Mouse (Mus musculus) neural tube, embryonic 14.5 days (tissue): ENCODE data around the gene Olfr95. TPM values are rescaled to one million over a fixed set of nuclear protein-coding genes. Genes with fewer than 3 reads are reported as not detected.

ENCODE experiments used
- ATAC-seq: fragments of 200-750 bp; cut with Nextera tagmentation; 2 replicates; pipeline ENCODE4 v1.8.0; 2017; ENCODE audit warnings: low read depth, mild to moderate bottlenecking, moderate TSS enrichment, moderate library complexity
- H3K27ac ChIP-seq: fragments of 300-500 bp; sonication (generic); 2 replicates; pipeline ENCODE4 v1.5.1; 2014; ENCODE audit warnings: low read depth, mild to moderate bottlenecking, control low read depth, low read length, moderate library complexity, mixed read lengths
- H3K27me3 ChIP-seq: fragments of 300-500 bp; sonication (generic); 2 replicates; pipeline ENCODE4 v1.6.1; 2014; ENCODE audit warnings: low read length; ENCODE audit not compliant: control insufficient read depth, insufficient read depth
- H3K36me3 ChIP-seq: fragments of 300-500 bp; sonication (generic); 2 replicates; pipeline ENCODE4 v1.6.1; 2014; ENCODE audit warnings: low read length, mixed read lengths; ENCODE audit not compliant: control insufficient read depth, insufficient read depth
- H3K4me1 ChIP-seq: fragments of 300-500 bp; sonication (generic); 2 replicates; pipeline ENCODE4 v1.6.1; 2014; ENCODE audit warnings: low read length; ENCODE audit not compliant: control insufficient read depth, insufficient read depth
- H3K4me2 ChIP-seq: fragments of 300-500 bp; sonication (generic); 2 replicates; pipeline ENCODE4 v1.6.1; 2014; ENCODE audit warnings: mild to moderate bottlenecking, low read depth, low read length, control low read depth
- H3K4me3 ChIP-seq: fragments of 300-500 bp; sonication (generic); 2 replicates; pipeline ENCODE4 v1.5.1; 2014; ENCODE audit warnings: low read depth, low read length, control low read depth, mixed read lengths
- H3K9ac ChIP-seq: fragments of 300-500 bp; sonication (generic); replicated peaks from 2 replicates; pipeline ENCODE4 v1.6.1; 2014; ENCODE audit warnings: low read depth, mild to moderate bottlenecking, control low read depth, low read length, mixed read lengths
- H3K9me3 ChIP-seq: fragments of 300-500 bp; sonication (generic); 2 replicates; pipeline ENCODE4 v1.6.1; 2016; ENCODE audit warnings: low read length; ENCODE audit not compliant: control insufficient read depth
- WGBS: fragments of 180-500 bp; shearing (Covaris S2); extraction: QIAGEN DNeasy Blood & Tissue Kit; methylation state at CpG from one replicate; pipeline ENCODE4 v1.1.7; 2014; 5-methylcytosine and 5-hydroxymethylcytosine counted together
- polyA plus RNA-seq: library from polyadenylated mRNA; unstranded; fragments of >200 nt; fragmentation: Nextera tagmentation; extraction: Ambion mirVana; gene quantifications from 2 replicates; pipeline ENCODE4 v1.2.1, GENCODE M21; 2014

Gene Olfr95
- polyA plus RNA-seq, 1 experiment from 2014 or later, result 0.05 TPM

- no peak; the same call in 1 of the 2 replicates for ATAC-seq
- H3K9ac ChIP-seq, result no peak overlapping the region
- H3K4me3 ChIP-seq, result no peak overlapping the region
- no peak overlapping the region for H3K4me2 ChIP-seq
- H3K36me3 ChIP-seq, result no peaks in the 10 kb centered on the region
- H3K27ac ChIP-seq, result no peak overlapping the region
- no peaks in the 10 kb centered on the region for H3K27me3 ChIP-seq
- H3K4me1 ChIP-seq, result no peaks in the 10 kb centered on the region
- WGBS, result 46% methylated on average over 2 of the region's 2 CpGs
- no peaks in the 10 kb centered on the region for H3K9me3 ChIP-seq
These were observed 22.2 kb downstream of the Olfr95 start for GRCm38 (mm10) chr17:37190711-37191110.

GRCm38 (mm10) chr17:37185474-37185873, 27.4 kb downstream of the Olfr95 start:
- 56% methylated on average over 6 of the region's 6 CpGs for WGBS
- no peak for ATAC-seq
- no peaks in the 10 kb centered on the region for H3K9me3 ChIP-seq
- no peaks in the 10 kb centered on the region for H3K27me3 ChIP-seq
- H3K36me3 ChIP-seq, result no peaks in the 10 kb centered on the region
- no peak overlapping the region for H3K27ac ChIP-seq
- H3K9ac ChIP-seq, result no peak overlapping the region
- H3K4me3 ChIP-seq, result no peak overlapping the region
- H3K4me2 ChIP-seq, result no peak overlapping the region
- H3K4me1 ChIP-seq, result no peaks in the 10 kb centered on the region

- no peaks in the 10 kb centered on the region for H3K9me3 ChIP-seq
- ATAC-seq, result no peak
These were observed 51.5 kb downstream of the Olfr95 start, which contains the start of gene Olfr93 for GRCm38 (mm10) chr17:37161394-37161793. Gene Olfr93 (minus strand): TSS chr17:37161494.

More at GRCm38 (mm10) chr17:37161394-37161793, 51.5 kb downstream of the Olfr95 start, which contains the start of gene Olfr93:
- H3K9ac ChIP-seq, result no peak within 1 kb of the TSS
- H3K4me2 ChIP-seq, result no peak within 1 kb of the TSS
- H3K4me3 ChIP-seq, result no peak within 1 kb of the TSS
- no peak within 1 kb of the TSS for H3K27ac ChIP-seq
- H3K36me3 ChIP-seq, result no peaks in the 10 kb centered on the region
- H3K27me3 ChIP-seq, result no peaks in the 10 kb centered on the region
- H3K4me1 ChIP-seq, result no peaks in the 10 kb centered on the region

Other genes starting within 250 kb of the Olfr95 start
- gene 2410137M14Rik, start 231.9 kb downstream of the Olfr95 start, polyA plus RNA-seq, result 0.32 and 0.53 TPM in 2 replicates
- gene H2-M5, start 223.6 kb downstream of the Olfr95 start, polyA plus RNA-seq, result 1.3 and 2.1 TPM in 2 replicates
- 289 and 326 TPM in 2 replicates for gene Zfp57, start 212.0 kb downstream of the Olfr95 start, polyA plus RNA-seq
- gene Mog, start 189.7 kb downstream of the Olfr95 start, polyA plus RNA-seq, result 2.4 and 2.6 TPM in 2 replicates
- 78.9 and 103 TPM in 2 replicates for gene Gabbr1, start 167.2 kb downstream of the Olfr95 start, polyA plus RNA-seq
- gene Olfr90, start 124.6 kb downstream of the Olfr95 start, polyA plus RNA-seq, result 0.12 TPM in 1 of 2 replicates, not detected in the other
- gene Olfr91, start 114.8 kb downstream of the Olfr95 start, polyA plus RNA-seq, result 0.13 TPM in 1 of 2 replicates, not detected in the other
- not detected in 2 replicates for gene Olfr92, start 93.0 kb downstream of the Olfr95 start, polyA plus RNA-seq
- not detected in 2 replicates for gene Olfr93, start 51.6 kb downstream of the Olfr95 start, polyA plus RNA-seq
- not detected in 2 replicates for gene Ubd, start 19.2 kb downstream of the Olfr95 start, polyA plus RNA-seq
- gene Olfr94, start 12.1 kb downstream of the Olfr95 start, polyA plus RNA-seq, result 0.19 TPM in 1 of 2 replicates, not detected in the other
- not detected in 2 replicates for gene Olfr96, start 7.0 kb upstream of the Olfr95 start, polyA plus RNA-seq
- not detected in 2 replicates for gene Olfr97, start 24.2 kb upstream of the Olfr95 start, polyA plus RNA-seq
- gene Olfr98, start 50.6 kb upstream of the Olfr95 start, polyA plus RNA-seq, result not detected in 2 replicates
- gene H2-M3, start 57.1 kb upstream of the Olfr95 start, polyA plus RNA-seq, result 0.42 and 0.91 TPM in 2 replicates
- gene Olfr99, start 70.3 kb upstream of the Olfr95 start, polyA plus RNA-seq, result not detected in 2 replicates
- gene Olfr101, start 91.2 kb upstream of the Olfr95 start, polyA plus RNA-seq, result not detected in 2 replicates
- not detected in 2 replicates for gene Olfr102, start 103.9 kb upstream of the Olfr95 start, polyA plus RNA-seq
- not detected in 2 replicates for gene Olfr103, start 126.6 kb upstream of the Olfr95 start, polyA plus RNA-seq
- gene Olfr104-ps, start 146.5 kb upstream of the Olfr95 start, polyA plus RNA-seq, result not detected in 2 replicates
- not detected in 2 replicates for gene Olfr105-ps, start 165.9 kb upstream of the Olfr95 start, polyA plus RNA-seq
- gene Olfr106-ps, start 177.3 kb upstream of the Olfr95 start, polyA plus RNA-seq, result not detected in 2 replicates
- not detected in 2 replicates for gene Olfr107, start 186.1 kb upstream of the Olfr95 start, polyA plus RNA-seq
- gene Olfr108, start 232.4 kb upstream of the Olfr95 start, polyA plus RNA-seq, result not detected in 2 replicates
- gene Olfr109, start 245.8 kb upstream of the Olfr95 start, polyA plus RNA-seq, result not detected in 2 replicates